Mouse (Mus musculus) E14TG2a.4 (cell line): Measurements from ENCODE around the gene Got1.

Experiments used
- CTCF ChIP-seq: conservative IDR thresholded peaks from 2 replicates; pipeline ENCODE4 v1.5.1; 2014; ENCODE audit warnings: low read length
- NANOG ChIP-seq: IDR thresholded peaks from 2 replicates; pipeline ENCODE4 v1.6.1; 2014; ENCODE audit warnings: borderline replicate concordance, low read length, mixed read lengths
- POU5F1 ChIP-seq: IDR thresholded peaks from 2 replicates; pipeline ENCODE4 v1.6.1; 2014; ENCODE audit warnings: low read length, borderline replicate concordance

- TF ChIP-seq CTCF = no peak
- TF ChIP-seq NANOG = no peak
- TF ChIP-seq POU5F1 = no peak
Measured at GRCm38 (mm10) chr19:43459948-43460347, 64.5 kb downstream of the Got1 start.
